Mouse (Mus musculus) T-helper 2 cell (primary cell): Measurements from ENCODE around the gene Fam160a1.

ENCODE experiments used
- in situ Hi-C: fragments of 300-600 bp; cut with MboI, MseI; formaldehyde crosslinking; loops from one replicate; pipeline ENCODE4 v1.15.1; 2025; ENCODE audit warnings: high pct_unique_total_duplicates

Fam160a1 gene

GRCm38 (mm10) chr3:85635591-85635990 is 181.5 kb downstream of the Fam160a1 start:
- in situ Hi-C loops = no loop called here

DNA sequence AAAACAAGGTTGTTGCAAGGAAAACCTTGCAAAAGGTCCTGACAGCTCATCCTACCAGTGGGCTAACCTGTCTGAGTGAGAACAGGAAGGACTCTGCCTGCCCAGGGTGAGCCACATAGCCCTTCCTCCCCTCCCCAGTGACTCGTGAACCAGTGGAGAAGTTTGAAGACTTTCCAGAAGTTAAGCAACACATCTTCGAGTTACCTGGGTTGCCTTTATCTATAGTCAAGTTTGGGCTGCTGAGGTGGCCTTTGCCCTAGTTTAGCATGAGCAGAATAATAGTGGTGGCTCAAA is 182.0 kb downstream of the Fam160a1 start:
- in situ Hi-C loops = no loop called here

DNA sequence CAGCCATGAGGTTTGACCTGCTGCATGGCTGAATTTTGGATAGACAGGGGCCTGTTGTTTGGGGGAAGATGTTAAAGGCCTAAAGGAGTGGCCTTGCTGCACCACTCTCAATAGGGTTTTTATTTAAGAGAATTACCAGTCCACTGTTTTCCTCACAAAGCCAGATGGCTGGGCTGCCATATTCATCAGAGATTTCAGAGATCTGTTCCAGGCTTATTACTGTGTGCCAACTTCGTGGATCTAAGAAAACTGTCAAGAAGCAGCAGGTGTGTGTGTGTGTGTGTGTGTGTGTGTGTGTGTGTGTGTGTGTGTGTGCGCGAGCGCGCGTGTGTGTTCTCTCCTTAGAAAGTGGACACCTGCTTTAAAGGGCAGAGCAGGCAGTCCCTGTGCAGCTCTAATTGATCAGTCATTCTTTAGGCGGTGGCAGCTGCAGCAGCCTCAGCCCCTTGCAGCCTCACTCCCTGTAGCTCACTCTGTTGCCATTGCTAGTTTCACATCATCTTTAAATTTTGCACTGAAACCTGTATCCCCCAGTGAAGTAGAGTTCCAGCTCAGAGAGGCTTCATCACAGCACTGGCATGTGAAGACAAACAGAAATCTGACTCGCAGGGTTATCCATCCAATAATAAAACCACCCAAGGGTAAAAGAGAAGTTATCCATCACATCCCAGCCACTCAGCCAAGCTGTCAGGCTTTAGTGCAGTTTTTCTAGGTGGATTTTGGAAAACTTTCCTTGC is 182.5 kb downstream of the Fam160a1 start:
- in situ Hi-C loops = no loop called here

GRCm38 (mm10) chr3:85633733-85634132 is 183.4 kb downstream of the Fam160a1 start:
- in situ Hi-C loops = no loop called here

GRCm38 (mm10) chr3:85629895-85630510 is 187.1 kb downstream of the Fam160a1 start:
- in situ Hi-C loops = no loop called here

DNA sequence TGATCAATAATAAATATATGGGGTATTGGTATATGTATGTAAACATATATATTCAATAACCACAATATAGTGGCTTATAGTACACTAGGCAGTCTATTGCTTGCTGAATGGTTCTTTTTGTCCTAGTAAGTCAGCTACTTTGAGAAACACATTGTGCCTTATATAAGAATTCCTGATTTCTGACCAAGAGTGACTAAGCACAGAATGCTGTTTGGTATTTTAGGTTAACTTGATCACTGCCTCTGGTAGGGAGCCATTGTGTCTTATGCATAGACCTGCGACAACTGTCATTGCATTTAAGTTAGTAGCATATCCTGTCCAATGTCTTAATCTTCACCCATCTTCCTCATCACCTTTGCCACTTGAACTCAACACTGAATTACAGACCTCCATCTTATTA is 197.3 kb downstream of the Fam160a1 start:
- in situ Hi-C loops = no loop called here

GRCm38 (mm10) chr3:85619345-85619744 is 197.7 kb downstream of the Fam160a1 start:
- in situ Hi-C loops = no loop called here

DNA sequence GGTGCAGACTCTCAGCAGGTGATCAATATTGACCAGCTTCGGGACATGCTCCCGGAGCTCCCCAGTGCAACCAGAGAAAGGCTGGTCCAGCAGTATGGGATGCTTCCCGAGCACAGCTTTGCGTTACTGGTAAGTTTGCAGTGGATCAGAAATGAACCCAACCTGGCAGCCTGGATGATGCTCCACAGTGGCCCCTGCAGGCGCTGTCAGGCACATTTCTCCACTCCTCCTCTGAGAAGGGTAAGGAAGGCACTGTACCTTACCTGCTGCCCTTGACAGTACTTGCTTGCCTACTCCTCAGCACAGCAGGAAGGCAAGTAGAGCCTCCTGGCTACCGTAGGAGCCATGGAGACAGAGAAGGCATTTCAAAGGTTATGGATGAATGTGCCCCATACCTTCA is 198.2 kb downstream of the Fam160a1 start:
- in situ Hi-C loops = no loop called here

DNA sequence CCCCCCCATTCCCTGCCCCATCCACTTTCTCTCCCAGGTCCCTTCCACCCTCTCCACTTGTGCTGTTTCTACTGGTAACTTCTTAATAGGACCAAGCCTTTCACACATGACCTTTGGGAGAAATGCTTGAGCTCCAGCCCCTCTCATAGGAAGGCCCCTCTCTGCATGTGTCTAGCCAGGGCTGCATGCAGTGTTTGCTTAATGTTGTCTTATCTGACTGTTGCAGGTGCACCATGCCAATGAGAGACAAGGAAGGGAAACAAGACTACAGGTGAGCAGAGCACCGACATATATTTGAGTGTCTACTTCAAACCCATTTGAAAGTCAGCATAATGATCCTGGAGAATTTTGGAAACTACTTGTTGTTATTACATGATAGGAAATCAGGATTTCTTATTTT is 200.7 kb downstream of the Fam160a1 start:
- in situ Hi-C loops = no loop called here
